Mouse (Mus musculus): ENCODE data around the gene Il16. TPM values are rescaled to one million over a fixed set of nuclear protein-coding genes. Genes with fewer than 3 reads are reported as not detected.

Gene Il16
- total and polyA plus RNA-seq, 3 experiments: 5.6 to 7.6 (median 6.1) TPM

DNA sequence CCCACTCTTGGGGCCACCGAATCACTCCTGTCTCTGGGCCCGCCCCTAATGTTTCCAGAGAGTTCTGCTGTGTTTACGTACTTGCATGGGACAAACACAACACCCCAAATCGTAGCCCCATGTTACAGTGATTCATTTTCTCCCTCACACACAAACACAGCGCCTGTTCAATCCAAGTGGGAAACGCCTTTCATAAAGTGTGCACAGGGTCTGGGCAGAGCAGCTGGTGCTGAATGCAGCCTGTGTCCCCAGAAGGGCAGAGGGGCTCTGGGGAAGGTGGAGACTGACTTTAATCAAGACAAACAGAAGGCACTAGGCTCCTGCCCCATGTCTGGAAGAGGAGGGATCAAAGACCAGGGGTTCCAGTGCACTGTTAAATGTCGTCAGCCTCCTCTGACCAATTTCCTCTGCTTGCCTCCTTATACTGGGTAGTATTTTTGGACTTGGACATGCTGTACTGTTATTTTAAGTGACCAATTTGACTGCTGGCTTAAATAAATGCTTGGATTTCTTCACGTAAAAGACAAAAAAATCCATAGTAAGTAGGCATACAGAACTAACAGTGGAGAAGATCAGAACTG, 671 bp upstream of the Il16 start:
- 51% methylated on average over 8 of the region's 8 CpGs for WGBS
- Histone ChIP-seq H3K36me3 (ENCODE audit: control insufficient read depth, insufficient read depth, low read length) (no peaks in the 10 kb centered on the region), H3K27ac (peak overlapping the region; percentile 29), H3K79me2 (replicated peaks; ENCODE audit: control insufficient read depth, insufficient read depth, low read length) (no peaks in the 10 kb centered on the region), H3K27me3 (ENCODE audit: control insufficient read depth, insufficient read depth, low read length) (no peaks in the 10 kb centered on the region), H3K4me1 (ENCODE audit: control insufficient read depth, insufficient read depth, low read length) (peaks cover 9% of the 10 kb centered on the region), H3K9ac (ENCODE audit: low read depth, low read length) (no peak overlapping the region), H3K4me3 (peak overlapping the region; percentile 38; the same call in 1 of the 2 replicates)
- DNase-seq: no peak
- intact Hi-C loops (cut with DNase I): no loop called here
- no peak for TF ChIP-seq POLR2A (IDR thresholded peaks at IDR 0.05; ENCODE audit: insufficient read depth, low read depth, low read length)
- TF ChIP-seq EP300 (IDR thresholded peaks at IDR 0.05; ENCODE audit: insufficient read depth, low read depth, low read length): no peak
- TF ChIP-seq CTCF (IDR thresholded peaks at IDR 0.05): no peak

DNA sequence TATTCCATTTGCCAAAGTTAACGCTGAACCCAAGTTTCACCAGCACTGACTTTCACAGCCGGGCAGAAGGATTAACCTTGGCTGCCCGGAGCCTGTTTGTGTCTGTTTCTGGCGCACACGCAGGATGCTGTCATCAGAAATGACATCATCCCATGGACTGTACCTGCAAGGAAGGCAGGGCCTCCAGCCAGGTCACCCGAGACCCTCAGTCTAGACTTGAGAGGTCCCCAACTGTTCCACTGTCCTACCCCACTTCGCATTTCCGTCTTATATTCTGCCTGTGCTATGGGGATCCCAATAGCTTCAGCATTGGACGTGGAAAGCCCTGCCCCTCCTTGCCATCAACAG, 487 bp downstream of the Il16 start:
- Histone ChIP-seq H3K27ac (peak overlapping the region; percentile 29), H3K27me3 (ENCODE audit: control insufficient read depth, insufficient read depth, low read length) (no peaks in the 10 kb centered on the region; the same call in 1 of the 2 replicates), H3K4me1 (ENCODE audit: control insufficient read depth, insufficient read depth, low read length) (peaks cover 10% of the 10 kb centered on the region), H3K79me2 (replicated peaks; ENCODE audit: control insufficient read depth, insufficient read depth, low read length) (no peaks in the 10 kb centered on the region), H3K4me3 (peak overlapping the region; percentile 38), H3K36me3 (ENCODE audit: control insufficient read depth, insufficient read depth, low read length) (no peaks in the 10 kb centered on the region), H3K9ac (ENCODE audit: low read depth, low read length) (peak overlapping the region; percentile 33)
- no peak for DNase-seq
- WGBS: 38% methylated on average over 9 of the region's 9 CpGs
- intact Hi-C loops (cut with DNase I): no loop called here
- no peak for TF ChIP-seq EP300 (IDR thresholded peaks at IDR 0.05; ENCODE audit: insufficient read depth, low read depth, low read length)
- TF ChIP-seq POLR2A (IDR thresholded peaks at IDR 0.05; ENCODE audit: insufficient read depth, low read depth, low read length): no peak
- TF ChIP-seq CTCF (IDR thresholded peaks at IDR 0.05): no peak

DNA sequence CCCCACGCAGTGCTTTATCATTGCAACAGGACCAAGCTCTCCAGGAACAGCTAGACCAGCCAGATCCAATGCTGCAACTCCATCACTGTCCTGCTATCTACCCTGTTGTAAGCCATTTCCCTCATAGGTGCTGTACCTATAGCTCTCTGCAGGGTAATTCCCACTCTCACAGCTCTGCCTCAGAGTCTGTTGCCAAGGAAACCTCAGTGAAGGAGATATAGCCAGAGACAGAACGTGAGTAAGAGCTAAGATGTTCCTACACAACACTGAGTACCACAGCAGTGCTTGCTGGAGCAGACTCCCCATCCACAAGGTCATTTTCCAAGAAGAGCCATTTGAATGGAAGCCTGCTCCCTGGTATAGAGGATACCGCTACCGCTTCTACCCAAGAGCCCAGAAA, 1.3 kb downstream of the Il16 start:
- no peak for DNase-seq
- WGBS: 82% methylated on average over 4 of the region's 4 CpGs
- Histone ChIP-seq H3K79me2 (replicated peaks; ENCODE audit: control insufficient read depth, insufficient read depth, low read length) (no peaks in the 10 kb centered on the region), H3K4me1 (ENCODE audit: control insufficient read depth, insufficient read depth, low read length) (peaks cover 12% of the 10 kb centered on the region), H3K36me3 (ENCODE audit: control insufficient read depth, insufficient read depth, low read length) (no peaks in the 10 kb centered on the region), H3K9ac (ENCODE audit: low read depth, low read length) (no peak overlapping the region), H3K4me3 (no peak overlapping the region; the same call in 1 of the 2 replicates), H3K27me3 (ENCODE audit: control insufficient read depth, insufficient read depth, low read length) (no peaks in the 10 kb centered on the region; the same call in 1 of the 2 replicates), H3K27ac (peak overlapping the region; percentile 29; the same call in 1 of the 2 replicates)
- intact Hi-C loops (cut with DNase I): no loop called here
- TF ChIP-seq POLR2A (IDR thresholded peaks at IDR 0.05; ENCODE audit: insufficient read depth, low read depth, low read length): no peak
- no peak for TF ChIP-seq EP300 (IDR thresholded peaks at IDR 0.05; ENCODE audit: insufficient read depth, low read depth, low read length)
- TF ChIP-seq CTCF (IDR thresholded peaks at IDR 0.05): no peak

DNA sequence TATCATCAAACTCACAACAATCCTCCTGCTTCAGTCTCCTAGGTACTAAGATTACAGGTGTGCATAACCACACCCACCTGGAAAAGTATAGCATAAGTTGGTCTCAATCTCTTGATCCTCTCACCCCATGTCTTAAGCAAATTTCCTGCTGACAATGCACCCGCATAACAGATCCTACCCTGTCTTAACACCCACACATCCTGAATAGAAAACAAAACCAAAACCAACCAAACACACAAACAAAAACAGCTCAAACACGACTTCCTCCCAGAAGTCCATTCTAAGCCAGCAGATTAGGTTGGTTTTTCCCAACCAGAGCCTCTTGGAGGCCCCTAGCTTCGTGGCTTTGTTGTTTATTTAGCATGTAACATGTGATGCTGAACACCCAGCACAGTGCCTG, 2.8 kb downstream of the Il16 start:
- no peaks in the 10 kb centered on the region for H3K36me3 ChIP-seq (ENCODE audit: control insufficient read depth, insufficient read depth, low read length)
- intact Hi-C loops (cut with DNase I): no loop called here
- peaks cover 16% of the 10 kb centered on the region for H3K4me1 ChIP-seq (ENCODE audit: control insufficient read depth, insufficient read depth, low read length)
- no peaks in the 10 kb centered on the region; the same call in 1 of the 2 replicates for H3K27me3 ChIP-seq (ENCODE audit: control insufficient read depth, insufficient read depth, low read length)
- H3K4me3 ChIP-seq: no peak overlapping the region
- H3K27ac ChIP-seq: no peak overlapping the region
- H3K9ac ChIP-seq (ENCODE audit: low read depth, low read length): no peak overlapping the region
- H3K79me2 ChIP-seq (replicated peaks; ENCODE audit: control insufficient read depth, insufficient read depth, low read length): no peaks in the 10 kb centered on the region
- TF ChIP-seq EP300 (IDR thresholded peaks at IDR 0.05; ENCODE audit: insufficient read depth, low read depth, low read length) (no peak), CTCF (IDR thresholded peaks at IDR 0.05) (no peak), POLR2A (IDR thresholded peaks at IDR 0.05; ENCODE audit: insufficient read depth, low read depth, low read length) (no peak)
- DNase-seq: no peak
- 34% methylated on average over 3 of the region's 3 CpGs for WGBS

DNA sequence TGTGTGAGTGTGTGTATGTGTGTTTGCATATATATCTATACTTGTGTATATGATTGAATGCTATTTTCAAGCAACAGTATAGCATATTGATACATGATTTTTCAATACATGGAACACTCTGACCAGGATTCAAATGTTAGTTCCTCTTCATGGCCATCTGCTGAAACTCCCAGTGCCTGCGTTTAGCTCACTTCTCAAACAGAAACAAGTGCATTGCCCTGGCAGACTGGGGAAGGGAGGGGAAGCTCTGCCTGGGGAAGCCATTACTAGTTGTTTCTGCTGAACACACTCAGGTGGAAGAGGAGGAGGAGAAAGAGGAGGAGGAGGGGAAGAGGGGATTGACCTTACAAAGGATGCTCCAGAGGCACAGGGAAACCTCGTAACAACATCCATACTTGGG, 3.5 kb downstream of the Il16 start:
- TF ChIP-seq EP300 (IDR thresholded peaks at IDR 0.05; ENCODE audit: insufficient read depth, low read depth, low read length): no peak
- no peak for TF ChIP-seq CTCF (IDR thresholded peaks at IDR 0.05)
- TF ChIP-seq POLR2A (IDR thresholded peaks at IDR 0.05; ENCODE audit: insufficient read depth, low read depth, low read length): no peak
- Histone ChIP-seq H3K36me3 (ENCODE audit: control insufficient read depth, insufficient read depth, low read length) (no peaks in the 10 kb centered on the region), H3K9ac (ENCODE audit: low read depth, low read length) (no peak overlapping the region), H3K27me3 (ENCODE audit: control insufficient read depth, insufficient read depth, low read length) (no peaks in the 10 kb centered on the region; the same call in 1 of the 2 replicates), H3K27ac (no peak overlapping the region), H3K4me3 (no peak overlapping the region), H3K79me2 (replicated peaks; ENCODE audit: control insufficient read depth, insufficient read depth, low read length) (no peaks in the 10 kb centered on the region), H3K4me1 (ENCODE audit: control insufficient read depth, insufficient read depth, low read length) (peaks cover 16% of the 10 kb centered on the region)
- DNase-seq: no peak
- intact Hi-C loops (cut with DNase I): no loop called here
- 86% methylated on average over 2 of the region's 2 CpGs for WGBS

DNA sequence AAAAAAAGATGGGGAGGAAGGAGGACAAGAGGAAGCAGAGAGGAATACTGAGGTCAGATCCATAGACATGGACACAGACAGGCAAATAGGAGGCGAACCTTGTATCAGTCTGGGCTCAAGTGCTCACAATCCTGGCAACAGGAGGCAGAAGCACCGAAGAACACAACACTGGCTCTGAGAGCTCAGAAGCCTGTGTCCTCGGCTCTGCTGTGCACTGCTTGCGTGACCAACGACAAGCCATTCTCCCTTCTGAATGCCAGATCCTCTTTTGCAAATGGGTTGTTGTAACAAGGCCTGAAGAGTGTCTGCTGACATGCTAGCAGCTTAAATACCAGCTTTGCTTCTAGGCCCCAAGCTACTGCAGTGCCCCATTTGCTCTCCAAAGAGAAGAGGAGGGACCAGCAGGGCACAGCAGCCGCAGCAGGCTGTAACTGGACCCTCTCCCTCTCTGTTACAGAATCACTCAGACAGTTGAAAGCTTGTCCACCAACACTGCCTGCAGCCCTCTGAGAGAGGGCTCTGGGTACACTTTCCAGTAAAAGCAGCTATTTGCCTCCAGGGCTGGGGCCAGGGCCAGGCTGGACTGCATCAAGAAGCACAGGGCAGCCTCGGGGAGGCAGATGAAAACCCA, 5.7 kb downstream of the Il16 start:
- Histone ChIP-seq H3K36me3 (ENCODE audit: control insufficient read depth, insufficient read depth, low read length) (no peaks in the 10 kb centered on the region), H3K4me1 (ENCODE audit: control insufficient read depth, insufficient read depth, low read length) (peaks cover 12% of the 10 kb centered on the region), H3K4me3 (no peak overlapping the region), H3K9ac (ENCODE audit: low read depth, low read length) (no peak overlapping the region), H3K79me2 (replicated peaks; ENCODE audit: control insufficient read depth, insufficient read depth, low read length) (no peaks in the 10 kb centered on the region), H3K27ac (peak overlapping the region; percentile 26), H3K27me3 (ENCODE audit: control insufficient read depth, insufficient read depth, low read length) (no peaks in the 10 kb centered on the region; the same call in 1 of the 2 replicates)
- TF ChIP-seq CTCF (IDR thresholded peaks at IDR 0.05): no peak
- TF ChIP-seq EP300 (IDR thresholded peaks at IDR 0.05; ENCODE audit: insufficient read depth, low read depth, low read length): no peak
- no peak for TF ChIP-seq POLR2A (IDR thresholded peaks at IDR 0.05; ENCODE audit: insufficient read depth, low read depth, low read length)
- intact Hi-C loops (cut with DNase I): no loop called here
- WGBS: 69% methylated on average over 7 of the region's 7 CpGs
- DNase-seq: no peak

All from heart, adult 2 months (tissue).